Mouse (Mus musculus) forebrain, embryonic 16.5 days (tissue): Measurements from ENCODE around the gene Hs6st1. TPM values are rescaled to one million over a fixed set of nuclear protein-coding genes. Genes with fewer than 3 reads are reported as not detected.

Source experiments
- ATAC-seq: fragments of 200-750 bp; cut with Nextera tagmentation; 2 replicates; pipeline ENCODE4 v1.8.0; 2017; ENCODE audit warnings: mild to moderate bottlenecking, moderate library complexity
- H3K27ac ChIP-seq: fragments of 300-500 bp; sonication (generic); 2 replicates; pipeline ENCODE4 v1.5.1; 2014; ENCODE audit warnings: low read length, control low read depth
- H3K27me3 ChIP-seq: fragments of 300-500 bp; sonication (generic); replicated peaks from 2 replicates; pipeline ENCODE4 v1.6.1; 2014; ENCODE audit warnings: low read length; ENCODE audit not compliant: control insufficient read depth, insufficient read depth
- H3K36me3 ChIP-seq: fragments of 300-500 bp; sonication (generic); 2 replicates; pipeline ENCODE4 v1.6.1; 2014; ENCODE audit not compliant: control insufficient read depth, insufficient read depth
- H3K4me1 ChIP-seq: fragments of 300-500 bp; sonication (generic); replicated peaks from 2 replicates; pipeline ENCODE4 v1.6.1; 2014; ENCODE audit warnings: low read length; ENCODE audit not compliant: control insufficient read depth, insufficient read depth
- H3K4me2 ChIP-seq: fragments of 300-500 bp; sonication (generic); 2 replicates; pipeline ENCODE4 v1.6.1; 2014; ENCODE audit warnings: mild to moderate bottlenecking, low read length, control low read depth
- H3K4me3 ChIP-seq: fragments of 300-500 bp; sonication (generic); replicated peaks from 2 replicates; pipeline ENCODE4 v1.5.1; 2014; ENCODE audit warnings: mild to moderate bottlenecking, low read length, control low read depth
- H3K9ac ChIP-seq: fragments of 300-500 bp; sonication (generic); replicated peaks from 2 replicates; pipeline ENCODE4 v1.6.1; 2014; ENCODE audit warnings: low read depth, low read length, control low read depth
- H3K9me3 ChIP-seq: fragments of 300-500 bp; sonication (generic); 2 replicates; pipeline ENCODE4 v1.6.1; 2016; ENCODE audit warnings: low read length; ENCODE audit not compliant: control insufficient read depth
- WGBS: fragments of 180-500 bp; shearing (Covaris S2); extraction: QIAGEN DNeasy Blood & Tissue Kit; methylation state at CpG from one replicate; pipeline ENCODE4 v1.1.7; 2014; 5-methylcytosine and 5-hydroxymethylcytosine counted together
- microRNA-seq: library from miRNA; unstranded; fragments of <30 nt; microRNA quantifications from one replicate; pipeline ENCODE4, GENCODE M21; 2017
- polyA plus RNA-seq: library from polyadenylated mRNA; unstranded; fragments of >200 nt; fragmentation: Nextera tagmentation; extraction: Ambion mirVana; gene quantifications from 2 replicates; pipeline ENCODE4 v1.2.1, GENCODE M21; 2015

The Hs6st1 gene
- polyA plus RNA-seq, 1 experiment from 2014 or later: 7.4 TPM

GRCm38 (mm10) chr1:36148809-36149208 is 80.6 kb downstream of the Hs6st1 start:
- no peaks in the 10 kb centered on the region for H3K9me3 ChIP-seq
- H3K27me3 ChIP-seq: no peaks in the 10 kb centered on the region
- 76% methylated on average over 2 of the region's 2 CpGs for WGBS
- H3K36me3 ChIP-seq: peaks cover 28% of the 10 kb centered on the region
- H3K27ac ChIP-seq: no peak overlapping the region
- ATAC-seq: no peak
- H3K4me3 ChIP-seq: no peak overlapping the region
- no peak overlapping the region for H3K4me2 ChIP-seq
- no peak overlapping the region for H3K9ac ChIP-seq
- H3K4me1 ChIP-seq: no peaks in the 10 kb centered on the region

- H3K36me3 ChIP-seq: peaks cover 26% of the 10 kb centered on the region
- no peak overlapping the region for H3K4me3 ChIP-seq
- H3K9ac ChIP-seq: no peak overlapping the region
- H3K4me1 ChIP-seq: no peaks in the 10 kb centered on the region
- no peaks in the 10 kb centered on the region for H3K9me3 ChIP-seq
- no peaks in the 10 kb centered on the region for H3K27me3 ChIP-seq
- no peak for ATAC-seq
- no peak overlapping the region for H3K27ac ChIP-seq
- 79% methylated on average over 1 of the region's 1 CpGs for WGBS
- no peak overlapping the region for H3K4me2 ChIP-seq
These were observed 81.2 kb downstream of the Hs6st1 start for GRCm38 (mm10) chr1:36149411-36149810.

Small RNA genes within 50 kb of the gene (microRNA-seq; reads per million reads assigned to microRNA genes)
- gene Mir6897: 4.2 reads per million, percentile 17 among the genes with 10 or more reads in this experiment

Other genes starting within 250 kb of the Hs6st1 start
- gene Uggt1, start 176.3 kb downstream of the Hs6st1 start, polyA plus RNA-seq: 50.8 and 56.9 TPM in 2 replicates
- gene Neurl3, start 206.3 kb downstream of the Hs6st1 start, polyA plus RNA-seq: 0.41 and 0.47 TPM in 2 replicates
- gene Arid5a, start 239.3 kb downstream of the Hs6st1 start, polyA plus RNA-seq: 3.8 and 4.7 TPM in 2 replicates